Mouse (Mus musculus): ENCODE data around the gene Mrps2. TPM values are rescaled to one million over a fixed set of nuclear protein-coding genes. Genes with fewer than 3 reads are reported as not detected.
"Not testable (repeated sequence)": the region's sequence is repeated elsewhere in the genome, so short reads cannot be mapped to it uniquely, and the experiment has no call there.

Gene Mrps2
- polyA plus RNA-seq, 1 experiment from 2014 or later = 71.4 TPM

DNA sequence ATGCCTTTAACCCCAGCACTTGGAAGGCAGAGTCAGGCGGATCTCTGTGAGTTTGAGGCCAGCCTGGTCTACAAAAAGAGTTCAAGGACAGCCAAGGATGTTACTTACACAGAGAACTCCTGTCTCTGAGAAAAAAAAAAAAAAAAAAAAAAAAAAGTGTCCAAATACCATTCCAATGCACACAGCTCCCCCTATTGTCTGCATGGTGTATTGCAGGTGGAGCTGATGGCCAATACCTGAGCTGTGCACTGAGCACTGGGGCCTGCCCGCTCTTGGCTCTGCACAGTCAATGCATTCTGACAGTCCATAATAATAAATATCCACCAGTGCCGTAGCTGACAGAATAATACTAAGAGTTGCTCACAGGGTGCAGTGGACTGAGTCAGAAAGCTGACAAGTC lies 3.9 kb upstream of the Mrps2 start:
- Histone ChIP-seq H3K9ac (replicated peaks; ENCODE audit: low read length) (no peak overlapping the region), H3K27me3 (ENCODE audit: control insufficient read depth, insufficient read depth, low read length) (no peaks in the 10 kb centered on the region; the same call in 1 of the 2 replicates), H3K4me3 (ENCODE audit: low read depth, low read length) (no peak overlapping the region), H3K4me2 (ENCODE audit: low read depth, low read length) (no peak overlapping the region), H3K4me1 (ENCODE audit: control insufficient read depth, insufficient read depth, low read length) (no peaks in the 10 kb centered on the region), H3K9me3 (replicated peaks; ENCODE audit: control insufficient read depth, low read length) (no peaks in the 10 kb centered on the region), H3K27ac (replicated peaks; ENCODE audit: low read depth, low read length) (no peak overlapping the region), H3K36me3 (replicated peaks; ENCODE audit: control insufficient read depth, insufficient read depth, low read depth, low read length) (no peaks in the 10 kb centered on the region)
- ATAC-seq (replicated peaks; ENCODE audit: insufficient number of reproducible peaks, low FRiP score, low TSS enrichment, low read depth) (no peak), DNase-seq (ENCODE audit: low spot score) (peak; percentile 75)
- WGBS = 35% methylated on average over 3 of the region's 3 CpGs

DNA sequence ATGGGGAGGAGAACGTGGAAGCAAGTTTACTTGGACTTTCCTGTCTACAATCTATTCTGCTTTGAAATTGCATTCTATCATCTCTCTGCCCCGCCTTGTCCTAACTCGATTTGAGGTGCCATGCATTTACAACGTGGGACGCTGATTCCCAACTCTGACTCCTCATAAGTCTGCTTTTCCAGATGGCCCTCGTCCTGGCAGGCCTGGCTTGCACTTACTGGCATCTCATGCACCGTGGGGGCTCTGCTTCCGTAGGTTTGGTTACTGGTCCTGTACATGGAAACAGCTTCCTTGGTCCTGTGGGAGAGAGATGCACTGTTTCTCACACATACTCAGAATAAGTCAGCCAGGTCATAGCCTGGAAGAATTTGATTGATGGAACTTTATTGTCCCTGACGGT lies 2.9 kb upstream of the Mrps2 start:
- Histone ChIP-seq H3K4me2 (ENCODE audit: low read depth, low read length) (no peak overlapping the region), H3K4me1 (ENCODE audit: control insufficient read depth, insufficient read depth, low read length) (no peaks in the 10 kb centered on the region), H3K27ac (replicated peaks; ENCODE audit: low read depth, low read length) (no peak overlapping the region), H3K27me3 (ENCODE audit: control insufficient read depth, insufficient read depth, low read length) (no peaks in the 10 kb centered on the region; the same call in 1 of the 2 replicates), H3K9ac (replicated peaks; ENCODE audit: low read length) (no peak overlapping the region), H3K9me3 (replicated peaks; ENCODE audit: control insufficient read depth, low read length) (no peaks in the 10 kb centered on the region), H3K4me3 (ENCODE audit: low read depth, low read length) (no peak overlapping the region), H3K36me3 (replicated peaks; ENCODE audit: control insufficient read depth, insufficient read depth, low read depth, low read length) (peaks cover 9% of the 10 kb centered on the region)
- DNase-seq (ENCODE audit: low spot score) (no peak), ATAC-seq (replicated peaks; ENCODE audit: insufficient number of reproducible peaks, low FRiP score, low TSS enrichment, low read depth) (no peak)
- 85% methylated on average over 9 of the region's 9 CpGs for WGBS

DNA sequence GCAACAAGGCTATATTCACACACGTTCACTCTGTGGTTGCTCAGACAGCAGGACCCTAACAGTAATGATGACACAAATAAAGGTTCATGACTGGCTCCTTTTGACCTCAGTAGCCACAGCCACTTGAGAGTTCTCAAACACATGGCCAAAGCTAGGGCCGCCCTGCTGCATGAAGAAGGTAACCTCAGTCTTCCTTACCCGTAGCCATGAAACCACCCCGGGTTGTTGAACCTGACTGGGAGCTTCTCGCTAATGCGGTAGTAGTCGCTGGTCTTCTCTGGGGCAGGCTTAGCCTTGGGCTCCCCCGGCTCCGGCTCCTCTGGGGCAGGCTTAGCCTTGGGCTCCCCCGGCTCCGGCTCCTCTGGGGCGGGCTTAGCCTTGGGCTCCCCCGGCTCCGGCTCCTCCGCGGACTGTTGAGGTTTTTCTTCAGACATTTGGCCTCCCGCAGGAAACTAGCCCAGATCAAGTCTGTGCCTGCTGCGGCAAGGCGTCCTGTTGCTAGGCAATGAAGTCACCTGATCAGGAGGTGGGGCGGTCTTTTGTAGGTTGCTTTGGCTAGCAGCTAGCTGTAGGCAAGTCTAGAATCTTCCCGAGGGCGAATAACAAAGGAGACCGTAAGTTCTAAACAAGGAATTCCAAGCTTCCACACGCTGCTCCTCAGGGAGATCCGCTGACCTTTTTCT lies 1.9 kb upstream of the Mrps2 start, which contains the start of gene 1700007K13Rik:
1700007K13Rik (minus strand) TSS at position 497 of the 683 bp plus-strand sequence.
- H3K27me3 ChIP-seq (ENCODE audit: control insufficient read depth, insufficient read depth, low read length) = no peaks in the 10 kb centered on the region; the same call in 1 of the 2 replicates
- H3K9ac ChIP-seq (replicated peaks; ENCODE audit: low read length) = peak within 1 kb of the TSS; percentile 40
- ATAC-seq (replicated peaks; ENCODE audit: insufficient number of reproducible peaks, low FRiP score, low TSS enrichment, low read depth) = peak; percentile 64
- 5% methylated on average over 25 of the region's 25 CpGs for WGBS
- H3K36me3 ChIP-seq (replicated peaks; ENCODE audit: control insufficient read depth, insufficient read depth, low read depth, low read length) = peaks cover 14% of the 10 kb centered on the region
- peak within 1 kb of the TSS; percentile 52 for H3K4me2 ChIP-seq (ENCODE audit: low read depth, low read length)
- peak; percentile 85 for DNase-seq (ENCODE audit: low spot score)
- no peaks in the 10 kb centered on the region for H3K4me1 ChIP-seq (ENCODE audit: control insufficient read depth, insufficient read depth, low read length)
- no peak within 1 kb of the TSS for H3K27ac ChIP-seq (replicated peaks; ENCODE audit: low read depth, low read length)
- H3K9me3 ChIP-seq (replicated peaks; ENCODE audit: control insufficient read depth, low read length) = no peaks in the 10 kb centered on the region
- peak within 1 kb of the TSS; percentile 16; the same call in 1 of the 2 replicates for H3K4me3 ChIP-seq (ENCODE audit: low read depth, low read length)

DNA sequence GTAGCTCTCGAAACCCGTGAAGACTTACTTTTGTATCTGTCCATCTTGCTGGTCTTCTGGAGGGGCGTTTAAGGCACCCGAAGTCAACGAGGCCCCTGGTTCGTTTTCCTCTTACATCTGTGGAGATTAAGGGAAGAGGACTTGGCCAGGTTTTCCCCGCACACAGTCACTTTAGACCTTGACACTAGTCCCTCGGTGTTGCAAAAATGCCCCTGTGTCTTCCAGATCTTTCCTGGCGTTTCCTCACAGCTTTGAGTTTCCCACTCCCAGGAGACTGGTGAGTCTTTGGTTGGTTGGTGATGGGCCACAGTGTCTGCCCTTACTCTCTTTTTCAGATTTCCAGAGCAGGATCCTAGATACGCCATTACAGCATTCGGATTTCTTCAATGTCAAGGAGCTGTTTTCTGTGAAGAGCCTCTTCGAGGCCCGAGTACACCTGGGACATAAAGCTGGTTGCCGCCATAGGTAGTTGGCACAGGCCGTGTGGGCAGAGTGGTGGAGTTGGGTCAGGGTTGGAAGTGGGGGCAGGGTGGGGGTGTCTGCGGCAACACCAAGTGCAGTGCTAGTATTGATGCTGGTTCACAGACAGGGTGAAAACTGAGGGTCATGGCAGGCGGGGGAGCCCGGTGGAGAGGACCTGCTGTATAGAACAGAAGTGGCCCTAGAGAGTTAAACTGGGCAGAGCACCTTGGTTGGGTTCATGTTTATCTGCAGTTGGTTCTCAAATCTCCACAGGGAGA lies 790 bp downstream of the Mrps2 start:
- no peak overlapping the region for H3K27ac ChIP-seq (replicated peaks; ENCODE audit: low read depth, low read length)
- no peaks in the 10 kb centered on the region for H3K4me1 ChIP-seq (ENCODE audit: control insufficient read depth, insufficient read depth, low read length)
- peak overlapping the region; percentile 43 for H3K4me2 ChIP-seq (ENCODE audit: low read depth, low read length)
- peak overlapping the region; percentile 96 for H3K4me3 ChIP-seq (ENCODE audit: low read depth, low read length)
- ATAC-seq (replicated peaks; ENCODE audit: insufficient number of reproducible peaks, low FRiP score, low TSS enrichment, low read depth) (no peak), DNase-seq (ENCODE audit: low spot score) (no peak)
- 55% methylated on average over 18 of the region's 18 CpGs for WGBS
- no peaks in the 10 kb centered on the region; the same call in 1 of the 2 replicates for H3K27me3 ChIP-seq (ENCODE audit: control insufficient read depth, insufficient read depth, low read length)
- H3K36me3 ChIP-seq (replicated peaks; ENCODE audit: control insufficient read depth, insufficient read depth, low read depth, low read length) = peaks cover 14% of the 10 kb centered on the region
- no peaks in the 10 kb centered on the region for H3K9me3 ChIP-seq (replicated peaks; ENCODE audit: control insufficient read depth, low read length)
- H3K9ac ChIP-seq (replicated peaks; ENCODE audit: low read length) = peak overlapping the region; percentile 93

DNA sequence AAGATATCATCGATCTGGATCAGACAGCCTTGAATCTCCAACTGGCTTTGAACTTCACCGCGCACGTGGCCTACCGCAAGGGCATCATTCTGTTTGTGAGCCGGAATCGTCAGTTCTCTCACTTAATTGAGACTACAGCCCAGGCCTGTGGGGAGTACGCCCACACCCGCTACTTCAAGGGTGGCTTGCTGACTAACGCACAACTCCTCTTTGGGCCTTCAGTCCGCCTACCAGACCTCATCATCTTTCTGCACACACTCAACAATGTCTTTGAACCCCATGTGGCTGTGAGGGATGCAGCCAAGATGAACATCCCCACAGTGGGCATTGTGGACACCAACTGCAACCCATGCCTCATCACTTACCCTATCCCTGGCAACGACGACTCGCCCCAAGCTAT lies 1.6 kb downstream of the Mrps2 start:
- Histone ChIP-seq H3K9ac (replicated peaks; ENCODE audit: low read length) (no peak overlapping the region), H3K4me1 (ENCODE audit: control insufficient read depth, insufficient read depth, low read length) (no peaks in the 10 kb centered on the region), H3K27ac (replicated peaks; ENCODE audit: low read depth, low read length) (no peak overlapping the region), H3K4me2 (ENCODE audit: low read depth, low read length) (no peak overlapping the region), H3K36me3 (replicated peaks; ENCODE audit: control insufficient read depth, insufficient read depth, low read depth, low read length) (peaks cover 14% of the 10 kb centered on the region), H3K27me3 (ENCODE audit: control insufficient read depth, insufficient read depth, low read length) (no peaks in the 10 kb centered on the region; the same call in 1 of the 2 replicates), H3K4me3 (ENCODE audit: low read depth, low read length) (no peak overlapping the region), H3K9me3 (replicated peaks; ENCODE audit: control insufficient read depth, low read length) (no peaks in the 10 kb centered on the region)
- DNase-seq (ENCODE audit: low spot score) (no peak), ATAC-seq (replicated peaks; ENCODE audit: insufficient number of reproducible peaks, low FRiP score, low TSS enrichment, low read depth) (no peak)
- 98% methylated on average over 14 of the region's 14 CpGs for WGBS

DNA sequence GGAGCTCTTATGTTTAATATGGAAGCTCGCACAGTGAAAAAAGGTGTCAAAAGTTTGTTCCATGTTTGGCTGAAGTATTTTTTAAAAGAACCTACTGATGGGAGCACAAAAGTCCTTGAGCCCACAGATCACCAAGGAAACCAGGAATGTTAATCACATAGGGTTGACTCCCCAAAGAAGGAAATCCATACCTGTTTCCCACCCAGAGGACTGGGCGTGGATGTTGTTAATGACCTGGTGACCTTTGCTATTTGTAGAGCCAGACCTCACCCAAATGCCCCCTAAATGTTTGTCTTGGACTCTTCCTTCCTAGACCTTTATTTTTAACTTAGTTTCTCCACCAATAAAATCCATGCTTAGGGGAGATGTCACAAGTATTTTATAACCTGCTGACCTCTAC lies 2.7 kb downstream of the Mrps2 start:
- H3K4me3 ChIP-seq (ENCODE audit: low read depth, low read length) = no peak overlapping the region
- no peaks in the 10 kb centered on the region; the same call in 1 of the 2 replicates for H3K27me3 ChIP-seq (ENCODE audit: control insufficient read depth, insufficient read depth, low read length)
- WGBS = 98% methylated on average over 2 of the region's 2 CpGs
- H3K27ac ChIP-seq (replicated peaks; ENCODE audit: low read depth, low read length) = no peak overlapping the region
- no peak overlapping the region for H3K9ac ChIP-seq (replicated peaks; ENCODE audit: low read length)
- H3K9me3 ChIP-seq (replicated peaks; ENCODE audit: control insufficient read depth, low read length) = no peaks in the 10 kb centered on the region
- DNase-seq (ENCODE audit: low spot score) = no peak
- H3K36me3 ChIP-seq (replicated peaks; ENCODE audit: control insufficient read depth, insufficient read depth, low read depth, low read length) = peaks cover 14% of the 10 kb centered on the region
- H3K4me1 ChIP-seq (ENCODE audit: control insufficient read depth, insufficient read depth, low read length) = no peaks in the 10 kb centered on the region
- ATAC-seq (replicated peaks; ENCODE audit: insufficient number of reproducible peaks, low FRiP score, low TSS enrichment, low read depth) = no peak
- no peak overlapping the region for H3K4me2 ChIP-seq (ENCODE audit: low read depth, low read length)

DNA sequence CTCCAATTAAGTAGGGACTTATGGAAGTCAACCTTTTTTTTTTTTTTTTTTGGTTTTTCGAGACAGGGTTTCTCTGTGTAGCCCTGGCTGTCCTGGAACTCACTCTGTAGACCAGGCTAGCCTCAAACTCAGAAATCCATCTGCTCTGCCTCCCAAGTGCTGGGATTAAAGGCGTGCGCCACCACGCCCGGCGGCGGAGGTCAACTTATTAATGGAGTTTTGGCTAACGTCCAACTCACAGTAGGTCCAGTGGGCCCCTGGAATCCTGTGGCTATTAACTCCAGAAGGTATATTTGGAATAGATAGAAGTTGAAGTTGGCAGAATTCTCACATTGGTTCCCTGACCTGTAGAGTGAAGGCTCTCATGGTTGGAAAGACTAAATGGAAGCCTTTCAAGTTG lies 4.1 kb downstream of the Mrps2 start:
- ATAC-seq (replicated peaks; ENCODE audit: insufficient number of reproducible peaks, low FRiP score, low TSS enrichment, low read depth); H3K4me3 ChIP-seq (ENCODE audit: low read depth, low read length); H3K4me2 ChIP-seq (ENCODE audit: low read depth, low read length); DNase-seq (ENCODE audit: low spot score); H3K9me3 ChIP-seq (replicated peaks; ENCODE audit: control insufficient read depth, low read length); H3K9ac ChIP-seq (replicated peaks; ENCODE audit: low read length); H3K27me3 ChIP-seq (ENCODE audit: control insufficient read depth, insufficient read depth, low read length); H3K27ac ChIP-seq (replicated peaks; ENCODE audit: low read depth, low read length); H3K4me1 ChIP-seq (ENCODE audit: control insufficient read depth, insufficient read depth, low read length): not testable (repeated sequence)
- 94% methylated on average over 8 of the region's 8 CpGs for whole genome bisulfite sequencing
- H3K36me3 ChIP-seq (replicated peaks; ENCODE audit: control insufficient read depth, insufficient read depth, low read depth, low read length) = peaks cover 14% of the 10 kb centered on the region

DNA sequence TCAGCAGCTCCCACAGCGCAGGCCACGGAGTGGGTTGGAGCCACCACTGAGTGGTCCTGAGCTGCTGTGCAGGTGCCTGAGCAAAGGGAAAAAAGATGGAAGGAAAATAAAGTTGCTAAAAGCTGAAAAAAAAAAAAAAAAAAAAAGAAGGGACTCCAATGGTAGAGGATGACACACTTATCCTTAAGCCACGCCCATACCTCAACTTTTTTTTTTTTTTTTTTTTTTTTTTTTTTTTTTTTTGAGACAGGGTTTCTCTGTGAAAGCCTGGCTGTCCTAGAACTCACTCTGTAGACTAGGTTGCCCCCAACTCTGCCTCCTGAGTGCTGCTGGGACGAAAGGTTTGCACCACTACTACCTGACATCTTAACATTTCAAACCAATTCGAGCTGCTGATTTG lies 10.1 kb downstream of the Mrps2 start:
- not testable (repeated sequence) for H3K4me1 ChIP-seq (ENCODE audit: control insufficient read depth, insufficient read depth, low read length); H3K4me2 ChIP-seq (ENCODE audit: low read depth, low read length); DNase-seq (ENCODE audit: low spot score); H3K4me3 ChIP-seq (ENCODE audit: low read depth, low read length); H3K9me3 ChIP-seq (replicated peaks; ENCODE audit: control insufficient read depth, low read length); H3K9ac ChIP-seq (replicated peaks; ENCODE audit: low read length); H3K36me3 ChIP-seq (replicated peaks; ENCODE audit: control insufficient read depth, insufficient read depth, low read depth, low read length); H3K27me3 ChIP-seq (ENCODE audit: control insufficient read depth, insufficient read depth, low read length); H3K27ac ChIP-seq (replicated peaks; ENCODE audit: low read depth, low read length); ATAC-seq (replicated peaks; ENCODE audit: insufficient number of reproducible peaks, low FRiP score, low TSS enrichment, low read depth)
- 86% methylated on average over 5 of the region's 5 CpGs for WGBS
